Mouse (Mus musculus): ENCODE results near the gene Ddx50.
"Not testable (repeated sequence)": the region's sequence is repeated elsewhere in the genome, so short reads cannot be mapped to it uniquely, and the experiment has no call there.

The Ddx50 gene

DNA sequence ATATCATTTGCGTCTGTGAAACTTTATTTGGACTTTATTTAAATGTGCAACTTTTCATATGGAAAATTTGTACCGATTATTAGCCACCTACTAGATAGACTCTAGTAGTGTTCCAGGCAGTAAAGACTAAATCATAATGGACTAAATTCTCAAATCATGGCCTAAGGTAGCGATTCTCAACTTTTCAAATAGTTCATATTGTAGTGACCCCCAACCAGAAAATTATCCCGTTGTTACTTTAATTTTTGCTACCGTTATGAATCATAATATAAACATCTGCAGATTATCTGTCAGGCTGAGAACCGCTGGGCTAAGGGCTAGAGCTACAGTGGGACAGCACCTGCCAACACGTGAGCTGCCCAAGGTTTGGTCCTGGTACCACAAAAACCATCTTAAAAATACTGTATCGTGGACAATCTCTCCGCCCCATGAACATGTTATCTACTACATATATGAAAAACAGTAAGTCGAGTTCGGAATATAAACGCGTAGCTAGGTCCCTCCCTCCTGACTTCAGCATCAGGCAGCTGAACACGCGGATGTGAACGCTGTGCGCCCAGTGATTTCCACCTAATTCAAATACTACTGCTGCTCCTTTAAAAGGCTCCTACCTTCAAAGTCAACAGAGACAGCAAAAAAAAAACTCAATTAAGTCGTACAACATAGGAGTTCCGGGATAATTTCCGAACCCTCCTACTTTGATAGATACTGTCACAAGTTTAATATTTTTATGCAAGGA is 49.8 kb downstream of the Ddx50 start:
- DNase-seq (ENCODE audit: low read depth, low spot score) = no peak

DNA sequence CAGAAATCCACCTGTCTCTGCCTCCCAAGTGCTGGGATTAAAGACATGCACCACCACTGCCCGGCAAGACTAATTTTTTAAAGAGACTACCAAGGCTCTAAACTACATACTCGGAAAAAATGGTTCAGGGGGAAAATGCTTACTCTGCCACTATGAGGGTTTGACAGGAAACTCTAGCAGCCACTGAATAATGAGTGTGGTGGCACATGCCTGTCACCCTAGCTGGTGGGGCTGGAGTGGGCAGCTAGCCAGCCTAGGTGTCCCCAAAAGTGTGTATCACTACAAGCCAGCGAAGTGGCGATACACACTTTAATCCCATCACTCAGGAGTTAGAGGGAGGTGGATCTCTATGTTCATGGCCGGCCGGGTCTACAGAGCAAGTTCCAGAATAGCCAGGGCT is 51.0 kb downstream of the Ddx50 start:
- no peak for DNase-seq (ENCODE audit: low read depth, low spot score)

DNA sequence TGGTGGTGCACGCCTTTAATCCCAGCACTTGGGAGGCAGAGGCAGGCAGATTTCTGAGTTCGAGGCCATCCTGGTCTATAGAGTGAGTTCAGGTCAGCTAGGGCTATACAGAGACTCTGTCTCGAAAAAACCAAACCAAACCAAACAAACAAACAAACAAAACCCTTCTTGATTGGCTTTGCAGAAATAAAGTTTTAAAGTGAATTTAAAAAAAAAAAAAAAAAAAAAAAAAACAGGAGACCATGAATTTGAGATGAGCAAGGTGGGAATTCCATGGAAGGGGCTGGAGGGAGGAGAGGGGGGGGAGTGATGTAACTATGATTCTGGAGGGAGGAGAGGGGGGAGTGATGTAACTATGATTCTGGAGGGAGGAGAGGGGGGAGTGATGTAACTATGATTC is 51.7 kb downstream of the Ddx50 start:
- DNase-seq (ENCODE audit: low read depth, low spot score) = not testable (repeated sequence)

DNA sequence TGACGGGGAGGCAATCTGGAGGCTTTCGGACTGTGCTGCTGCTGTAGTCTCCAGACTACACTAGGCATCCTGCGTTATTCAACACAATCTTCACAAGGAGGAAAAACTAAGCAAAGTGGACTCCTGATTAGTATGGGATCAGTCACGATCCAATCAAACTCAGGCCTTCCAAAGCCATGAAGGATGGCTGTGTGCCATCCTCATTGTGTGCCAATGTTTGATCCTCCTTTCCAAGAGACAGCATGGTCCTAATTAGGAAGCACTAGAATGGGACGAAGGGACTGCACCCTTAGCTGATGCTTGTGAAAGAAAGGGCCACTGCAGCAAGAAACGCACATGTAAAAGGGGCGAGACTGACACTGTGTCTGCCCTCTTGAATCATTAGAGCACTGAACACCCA is 58.5 kb downstream of the Ddx50 start:
- no peak for DNase-seq (ENCODE audit: low read depth, low spot score)

DNA sequence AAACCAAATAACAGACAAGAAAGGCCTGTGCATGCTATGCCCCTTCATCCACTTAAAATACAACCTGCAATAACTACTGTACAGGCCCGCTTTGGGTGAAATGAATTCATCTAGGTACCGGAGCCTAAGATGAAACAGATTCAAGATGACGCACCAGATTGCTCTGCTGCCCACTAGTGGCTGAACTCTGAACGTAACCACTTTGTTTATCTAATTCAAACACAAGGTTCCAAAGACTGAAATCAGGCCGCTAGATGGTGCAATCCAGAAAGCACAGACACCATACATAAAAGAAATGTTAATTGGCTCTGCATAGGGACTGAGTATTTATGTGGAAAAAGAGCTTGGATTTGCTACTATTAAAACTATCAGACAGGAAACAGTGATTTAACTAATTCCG is 60.8 kb downstream of the Ddx50 start:
- DNase-seq (ENCODE audit: low read depth, low spot score) = peak; percentile 79

DNA sequence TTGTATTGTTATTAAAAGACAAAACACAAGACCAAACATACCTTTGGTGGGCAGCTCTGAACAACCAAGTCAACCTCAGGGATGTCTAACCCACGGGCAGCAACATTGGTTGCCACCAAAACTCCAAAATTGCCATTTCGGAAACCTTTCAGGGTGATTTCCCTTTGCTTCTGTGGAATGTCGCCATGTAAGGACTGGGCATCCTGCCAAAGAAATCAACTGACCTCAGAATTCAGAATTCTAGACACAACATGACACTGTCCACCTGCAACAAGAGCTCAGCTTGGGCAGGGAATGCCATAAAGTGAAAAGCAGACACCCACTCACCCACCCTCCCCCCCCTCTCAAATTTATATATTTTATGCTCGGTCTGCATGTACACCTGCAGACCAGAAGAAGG is 62.4 kb downstream of the Ddx50 start:
- no peak for DNase-seq (ENCODE audit: low read depth, low spot score)

DNA sequence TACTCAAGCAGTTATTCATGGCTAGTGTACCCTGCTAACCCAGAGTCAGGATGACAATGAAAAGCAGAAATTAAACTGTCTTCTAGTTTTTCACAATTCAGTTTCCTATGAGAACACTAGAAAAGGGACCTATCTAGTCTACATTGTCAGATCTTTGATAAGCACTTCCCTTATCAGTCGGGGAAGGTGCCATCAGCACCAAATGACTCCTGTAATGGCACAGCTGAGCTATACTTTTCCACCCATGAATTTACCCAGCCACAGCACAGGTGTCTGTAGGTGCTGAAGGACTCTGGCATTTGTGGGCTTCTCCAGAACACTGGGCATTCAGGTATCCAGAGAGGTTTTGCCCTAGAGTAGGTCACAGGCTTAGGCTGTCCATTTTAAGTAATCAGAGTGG is 67.8 kb downstream of the Ddx50 start:
- no peak for DNase-seq (ENCODE audit: low read depth, low spot score)

DNA sequence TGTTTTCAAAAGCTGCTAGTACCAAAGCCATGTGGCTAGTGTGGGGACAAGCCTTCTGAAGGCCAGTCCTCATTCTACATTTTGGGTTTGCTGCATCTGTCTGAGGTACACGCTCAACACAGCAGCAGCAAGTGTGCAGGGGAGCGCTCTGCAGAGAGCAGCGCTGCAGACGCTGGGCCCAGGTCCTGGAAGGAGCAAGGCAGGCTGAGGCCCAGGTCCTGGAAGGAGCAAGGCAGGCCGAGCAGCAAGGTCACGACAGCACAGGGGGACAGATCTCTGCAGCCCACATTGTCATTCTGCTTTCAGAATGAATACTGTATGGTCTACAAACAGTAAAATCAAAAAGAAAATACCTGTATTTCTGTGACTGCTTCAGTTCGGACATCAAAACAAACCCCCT is 68.3 kb downstream of the Ddx50 start:
- DNase-seq (ENCODE audit: low read depth, low spot score) = no peak

DNA sequence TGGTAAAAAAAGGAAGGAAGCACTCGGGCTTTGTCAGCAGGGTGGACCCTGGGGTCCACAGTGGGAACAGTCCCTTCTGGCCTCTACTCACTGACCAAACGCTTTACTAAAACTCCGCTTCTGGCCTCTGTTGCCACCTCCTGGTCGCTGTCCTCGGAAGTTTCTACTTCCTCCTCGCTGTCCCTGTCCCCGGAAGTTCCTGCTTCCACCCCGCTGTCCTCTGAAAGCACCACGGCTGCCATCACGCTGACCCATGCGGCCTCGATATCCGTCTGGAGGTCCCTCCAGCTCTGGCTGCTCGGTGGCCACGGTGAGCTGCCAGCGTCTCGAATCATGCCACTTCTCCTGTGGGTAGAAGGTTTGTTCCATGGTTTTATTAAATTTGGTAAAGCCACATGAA is 68.8 kb downstream of the Ddx50 start:
- DNase-seq (ENCODE audit: low read depth, low spot score) = no peak

DNA sequence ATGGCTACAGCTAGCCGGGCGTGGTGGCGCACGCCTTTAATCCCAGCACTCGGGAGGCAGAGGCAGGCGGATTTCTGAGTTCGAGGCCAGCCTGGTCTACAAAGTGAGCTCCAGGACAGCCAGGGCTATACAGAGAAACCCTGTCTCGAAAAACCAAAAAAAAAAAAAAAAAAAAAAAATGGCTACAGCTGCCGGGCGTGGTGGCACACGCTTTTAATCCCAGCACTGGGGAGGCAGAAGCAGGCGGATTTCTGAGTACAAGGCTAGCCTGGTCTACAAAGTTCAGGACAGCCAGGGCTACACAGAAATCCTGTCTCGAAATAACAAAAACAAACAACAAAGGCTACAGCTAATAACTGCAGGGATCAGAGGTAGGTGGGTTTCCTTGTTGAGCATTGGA is 71.9 kb downstream of the Ddx50 start:
- not testable (repeated sequence) for DNase-seq (ENCODE audit: low read depth, low spot score)

DNA sequence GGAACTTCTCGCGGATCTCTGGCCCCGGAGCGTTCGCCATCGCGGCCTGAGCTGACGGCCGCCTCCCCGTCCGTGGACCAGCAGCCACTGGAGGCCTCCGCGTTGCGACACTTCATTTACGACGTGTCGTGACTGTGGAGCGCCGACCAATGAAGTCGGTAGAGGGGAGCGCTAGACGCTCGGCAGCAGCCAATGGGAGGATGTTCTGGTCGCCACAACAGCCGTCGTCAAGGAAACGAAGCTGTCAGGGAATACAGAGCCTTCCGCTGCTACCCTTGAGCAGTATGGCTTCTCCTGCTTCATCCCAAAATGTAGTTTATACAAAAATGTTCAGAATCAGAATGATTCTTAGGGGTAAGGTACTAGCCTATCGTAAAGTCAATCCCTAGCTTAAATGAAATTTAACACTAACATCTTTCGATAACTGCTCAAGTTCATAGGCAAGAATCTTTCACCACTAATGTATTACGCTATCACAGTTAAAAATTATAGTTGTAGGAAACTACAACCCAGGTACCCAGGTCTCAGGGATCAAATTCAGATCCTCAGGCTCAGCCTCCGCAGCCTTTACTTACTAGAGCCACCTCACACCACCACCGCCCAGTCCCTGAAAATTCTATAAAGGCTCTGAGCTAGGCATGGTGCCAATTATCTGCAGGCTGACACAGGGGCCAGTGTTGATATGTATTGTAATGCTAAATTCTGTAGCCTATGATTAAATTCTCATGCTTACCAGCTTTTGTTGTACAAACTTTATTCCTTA is 72.5 kb downstream of the Ddx50 start, which contains the start of gene Kif1bp:
Kif1bp (minus strand) TSS at position 120 of the 763 bp plus-strand sequence.
- peak; percentile 96 for DNase-seq (ENCODE audit: low read depth, low spot score)

DNA sequence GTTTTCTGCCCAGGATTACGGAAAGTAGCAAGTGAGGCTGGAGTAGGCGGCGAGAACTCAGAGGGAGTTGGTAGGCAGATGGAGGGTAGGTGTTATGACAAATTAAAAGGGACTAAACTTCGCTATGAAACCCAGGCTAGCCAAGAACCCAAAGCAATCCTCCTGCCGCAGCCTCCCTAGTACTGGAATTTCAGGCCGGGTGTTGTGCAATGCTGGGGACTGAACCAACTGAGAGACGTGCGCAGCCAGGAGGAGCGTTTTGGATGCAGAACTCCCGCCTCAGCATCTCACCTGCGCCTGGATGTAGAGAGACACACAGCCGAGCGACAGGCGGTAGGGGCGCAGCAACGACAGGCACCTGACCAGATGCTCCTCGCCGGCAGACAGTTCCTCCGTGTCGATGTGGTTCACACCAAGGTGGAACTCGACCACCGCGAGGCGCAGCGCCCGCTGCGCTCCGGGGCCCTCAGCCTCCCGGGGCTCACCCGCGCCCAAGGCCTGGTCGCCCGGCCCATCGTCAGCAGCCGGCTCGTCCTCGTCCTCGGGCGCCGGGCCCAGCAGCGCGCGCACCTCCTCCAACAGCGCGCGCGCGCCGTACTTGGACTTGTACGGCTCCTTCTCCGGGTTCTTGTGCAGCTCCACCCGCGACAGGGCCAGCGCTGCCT is 73.2 kb downstream of the Ddx50 start:
- no peak for DNase-seq (ENCODE audit: low read depth, low spot score)

DNA sequence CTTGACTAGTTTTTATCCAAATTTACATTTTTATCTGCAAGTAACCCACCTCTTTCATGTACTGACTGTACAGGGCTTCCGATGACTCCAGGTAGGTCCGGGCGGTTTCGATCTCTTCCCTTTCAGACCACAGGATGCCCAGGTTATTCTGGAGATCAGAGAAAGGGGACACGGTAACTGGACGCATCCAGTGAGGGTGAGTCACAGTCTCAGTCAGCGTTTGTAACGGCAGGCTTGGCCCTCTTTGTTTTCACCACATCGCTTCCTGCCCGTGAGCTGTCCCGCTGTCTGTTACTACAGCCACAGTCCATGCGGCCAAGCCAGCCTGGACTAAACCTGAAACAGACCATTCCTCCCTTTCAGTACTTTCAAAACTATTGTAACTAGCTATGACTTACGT is 76.0 kb downstream of the Ddx50 start:
- DNase-seq (ENCODE audit: low read depth, low spot score) = no peak

DNA sequence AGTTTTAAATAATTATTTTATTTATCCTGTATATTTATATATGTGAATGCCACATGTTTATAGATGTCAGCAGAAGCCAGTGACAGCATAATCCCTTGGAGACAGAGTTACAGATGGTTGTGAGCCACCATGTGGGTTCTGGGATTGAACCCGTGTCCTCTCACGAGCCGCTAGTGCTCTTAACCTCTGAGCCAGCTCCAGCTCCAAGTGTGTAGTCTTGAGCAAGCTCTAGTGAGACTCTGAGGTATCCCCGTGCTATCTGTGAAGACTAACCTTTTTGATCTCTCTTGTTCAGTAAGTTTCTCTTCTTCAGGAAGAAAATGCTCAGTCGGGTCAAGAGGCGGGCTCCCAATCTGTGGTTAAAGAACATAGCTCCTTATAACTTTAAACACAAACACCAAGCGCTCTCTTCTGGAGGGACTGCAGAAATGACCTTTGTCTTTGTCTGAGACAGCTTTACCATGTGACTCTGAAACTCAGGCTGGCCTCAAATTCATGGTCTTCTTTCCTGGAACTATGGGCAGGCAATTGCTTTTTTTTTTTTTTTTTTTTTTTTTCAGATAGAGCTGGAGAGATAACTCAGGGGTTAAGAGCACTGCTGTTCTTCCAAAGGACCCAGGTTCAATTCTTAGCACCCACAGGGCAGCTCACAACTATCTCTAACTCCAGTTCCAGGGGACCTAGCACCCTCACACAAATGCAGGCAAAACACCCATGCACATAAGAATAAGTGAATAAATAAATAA is 80.7 kb downstream of the Ddx50 start:
- DNase-seq (ENCODE audit: low read depth, low spot score) = no peak

DNA sequence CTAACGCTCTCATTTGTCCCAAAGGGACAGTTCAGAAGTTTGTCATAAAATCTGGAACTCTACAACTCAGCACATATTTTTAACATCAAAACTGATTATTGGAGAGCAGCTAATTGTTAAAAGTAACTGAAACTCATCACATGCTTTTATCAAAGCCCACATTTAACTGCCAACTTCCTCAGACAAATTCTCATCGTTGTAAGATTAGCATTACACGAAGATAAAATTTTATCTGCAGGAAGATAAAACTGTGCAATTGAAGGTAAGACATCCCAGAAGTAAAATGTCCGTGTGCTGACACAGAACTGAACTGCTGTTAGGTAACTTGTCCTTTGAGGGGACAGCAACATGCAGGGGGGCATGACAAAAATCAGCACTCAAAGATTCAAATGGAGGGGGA is 82.2 kb downstream of the Ddx50 start:
- no peak for DNase-seq (ENCODE audit: low read depth, low spot score)

Measured in brain, embryonic 18.5 days (tissue).